Mouse (Mus musculus) olfactory bulb, adult 2 months (tissue): ENCODE results near the gene Itih3. TPM values are rescaled to one million over a fixed set of nuclear protein-coding genes. Genes with fewer than 3 reads are reported as not detected.

Source experiments
- H3K27ac ChIP-seq: fragments of 200-500 bp; 2 replicates; pipeline ENCODE4 v1.5.1; 2012; ENCODE audit warnings: low read depth, low read length; ENCODE audit not compliant: insufficient read depth
- H3K4me1 ChIP-seq: fragments of 200-500 bp; 2 replicates; pipeline ENCODE4 v1.6.1; 2012; ENCODE audit warnings: low read length; ENCODE audit not compliant: control insufficient read depth, insufficient read depth
- H3K4me3 ChIP-seq: fragments of 200-500 bp; 2 replicates; pipeline ENCODE4 v1.5.1; 2012; ENCODE audit warnings: mild to moderate bottlenecking, low read depth, low read length, moderate library complexity; ENCODE audit not compliant: insufficient read depth
- CTCF ChIP-seq: fragments of 200-500 bp; IDR thresholded peaks from 2 replicates; pipeline ENCODE4 v1.5.1; 2012; ENCODE audit warnings: low read depth, mild to moderate bottlenecking, low read length, moderate library complexity; ENCODE audit not compliant: insufficient read depth
- POLR2A ChIP-seq: fragments of 200-500 bp; IDR thresholded peaks from 2 replicates; pipeline ENCODE4 v1.6.1; 2012; ENCODE audit warnings: mild to moderate bottlenecking, low read depth, low read length, moderate library complexity; ENCODE audit not compliant: insufficient read depth
- WGBS: fragments of 180-500 bp; shearing (Covaris S2); methylation state at CpG from one replicate; pipeline ENCODE4 v1.1.7; 2018; 5-methylcytosine and 5-hydroxymethylcytosine counted together
- polyA plus RNA-seq: library from polyadenylated mRNA; stranded (reverse); fragments of >200 nt; gene quantifications from 2 replicates; pipeline ENCODE4 v1.2.4, GENCODE M21; 2012; ENCODE audit warnings: low replicate concordance; ENCODE audit not compliant: missing spikeins, insufficient read depth, insufficient read length

The Itih3 gene
- polyA plus RNA-seq, 1 experiment: not detected

DNA sequence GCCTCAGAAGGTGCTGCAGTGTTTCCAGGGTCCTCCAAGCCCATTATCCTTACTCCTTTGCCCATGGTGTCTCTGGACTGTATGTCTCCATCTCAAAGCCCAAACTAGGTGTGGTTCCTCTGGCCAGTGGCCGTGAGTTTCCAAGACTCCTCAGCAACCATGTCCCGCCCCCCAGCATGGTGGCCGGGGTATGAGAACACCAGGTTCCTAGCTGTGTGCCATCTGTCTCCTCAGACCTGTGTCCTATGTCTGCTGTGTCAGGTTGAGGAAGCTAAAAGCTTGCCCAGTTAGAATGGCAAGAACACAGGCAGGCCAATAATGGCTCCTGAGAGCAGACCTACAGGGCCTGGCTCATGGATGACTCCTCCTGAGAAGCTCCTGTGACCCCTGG, 41.8 kb downstream of the Itih3 start:
- H3K27ac ChIP-seq: no peak overlapping the region
- no peak overlapping the region for H3K4me3 ChIP-seq
- H3K4me1 ChIP-seq: peaks cover 18% of the 10 kb centered on the region
- TF ChIP-seq POLR2A (no peak), CTCF (no peak)
- WGBS: 87% methylated on average over 3 of the region's 3 CpGs

DNA sequence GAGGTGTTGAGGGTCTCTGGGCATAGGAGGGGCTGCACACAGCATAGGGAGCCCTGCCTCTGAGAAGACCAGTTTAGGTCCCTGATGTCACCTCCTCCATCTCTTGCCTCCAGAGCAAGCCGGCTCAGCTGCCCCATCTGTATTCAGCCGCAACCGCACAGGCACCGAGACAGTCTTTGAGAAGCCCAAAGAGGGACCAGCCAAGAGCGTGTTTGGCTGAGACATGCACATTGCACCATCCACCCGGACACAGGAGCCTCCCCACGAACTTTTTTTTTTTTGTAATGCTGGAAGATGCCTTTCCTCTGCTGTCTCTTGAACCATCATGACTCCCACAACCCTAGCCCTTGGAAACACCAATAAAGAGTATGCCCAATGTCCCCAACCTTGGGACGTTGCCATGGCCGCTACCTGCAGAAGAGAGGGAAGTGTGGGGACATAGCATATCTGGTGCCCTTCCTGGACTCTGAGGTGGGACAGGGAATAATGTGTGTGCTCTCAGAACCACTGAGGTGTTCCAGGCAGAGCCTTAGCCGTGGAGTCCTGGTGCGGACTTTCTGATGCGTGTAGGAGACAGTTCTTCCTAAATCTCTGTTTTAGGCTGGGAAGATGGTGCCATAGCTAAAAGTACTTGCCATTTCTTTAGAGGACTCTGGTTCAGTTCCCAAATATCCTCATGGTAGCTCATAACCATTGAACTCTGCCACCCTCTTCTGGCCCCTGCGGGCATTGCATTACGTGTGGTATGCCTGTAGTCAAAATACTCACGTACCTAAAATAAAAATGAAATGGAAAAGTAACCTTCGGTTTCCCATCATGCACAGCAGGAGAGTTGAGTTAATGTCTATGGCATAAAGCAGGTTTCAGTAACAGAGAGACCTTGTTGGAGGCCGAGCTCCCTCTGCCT, 42.5 kb downstream of the Itih3 start:
- Histone ChIP-seq H3K27ac (no peak overlapping the region), H3K4me1 (peaks cover 18% of the 10 kb centered on the region), H3K4me3 (no peak overlapping the region)
- TF ChIP-seq CTCF: no peak
- WGBS: 86% methylated on average over 17 of the region's 17 CpGs

DNA sequence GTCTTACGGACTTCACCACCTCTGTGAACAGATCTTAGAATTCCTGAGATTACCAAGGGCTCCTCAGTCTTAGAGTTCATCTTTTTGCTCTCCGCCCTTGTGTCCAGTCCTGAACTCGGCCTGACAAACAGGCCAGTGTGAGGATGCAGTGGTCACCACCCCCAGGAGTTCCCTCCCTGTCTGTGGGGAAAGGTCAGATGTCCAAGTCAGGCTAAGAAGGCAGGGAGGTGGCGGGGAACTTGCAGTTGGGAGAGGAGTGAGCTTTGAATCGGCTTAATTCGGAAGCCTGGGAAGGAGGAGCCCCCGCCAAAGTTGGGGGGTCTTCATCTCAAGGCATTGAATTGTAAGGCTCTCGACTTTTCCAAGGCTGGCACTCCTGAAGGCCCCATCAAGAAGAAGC, 43.3 kb downstream of the Itih3 start:
- TF ChIP-seq POLR2A (no peak), CTCF (no peak)
- 78% methylated on average over 8 of the region's 8 CpGs for WGBS
- Histone ChIP-seq H3K27ac (no peak overlapping the region), H3K4me3 (no peak overlapping the region), H3K4me1 (peaks cover 18% of the 10 kb centered on the region)

DNA sequence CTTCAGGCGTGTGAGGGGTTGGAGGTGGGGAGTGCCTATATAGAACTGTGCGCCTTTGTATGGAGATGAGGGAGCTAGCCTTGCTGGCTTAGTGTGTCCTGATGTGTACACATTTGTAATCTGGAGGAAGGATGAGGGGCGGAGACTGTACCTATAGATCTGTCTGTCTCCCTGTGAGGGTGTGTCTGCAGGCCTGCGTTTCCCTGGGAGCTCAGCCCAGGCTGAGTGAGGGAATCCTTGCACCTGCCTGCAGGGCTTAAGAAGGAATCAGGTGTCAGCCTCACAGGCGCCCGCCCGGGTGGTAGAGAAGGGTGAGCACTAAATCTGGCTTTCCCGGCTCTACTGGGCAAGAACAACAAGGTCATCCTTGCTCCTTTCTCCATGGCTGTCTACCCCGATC, 43.8 kb downstream of the Itih3 start:
- WGBS: 78% methylated on average over 9 of the region's 9 CpGs
- Histone ChIP-seq H3K4me1 (peaks cover 18% of the 10 kb centered on the region), H3K27ac (0 out of 2 replicates have a peak overlapping the region, but pooled peaks have one; percentile 41), H3K4me3 (no peak overlapping the region)
- TF ChIP-seq CTCF (no peak), POLR2A (no peak)

DNA sequence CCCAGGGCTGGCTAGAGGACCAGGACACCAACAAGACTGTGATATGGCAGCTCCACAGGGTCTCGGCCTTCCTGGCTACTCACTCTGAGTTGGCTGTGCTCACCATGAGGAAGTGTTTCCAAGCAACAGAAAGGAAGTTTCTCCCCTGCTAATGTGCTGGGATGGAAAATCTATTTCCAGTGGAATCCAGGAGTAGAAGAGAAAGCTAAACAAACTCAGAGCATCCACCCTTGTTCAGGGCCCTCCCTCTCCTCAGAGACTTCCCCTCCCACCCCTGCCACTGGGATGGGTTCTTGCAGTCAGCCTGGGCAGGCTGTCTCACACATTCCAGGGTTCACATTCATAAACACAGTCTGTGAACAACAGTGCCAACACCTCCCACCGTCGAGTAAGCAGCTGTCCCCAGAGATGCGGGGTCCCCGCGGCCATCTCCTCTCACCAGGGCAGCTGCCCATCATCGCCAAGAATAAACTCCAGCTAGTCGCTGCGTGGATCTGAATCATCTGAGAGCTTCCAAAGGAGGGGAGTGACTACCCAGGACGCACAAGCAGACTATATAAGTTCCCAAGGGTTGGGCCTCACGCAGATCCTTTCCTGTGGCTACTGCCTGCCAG, 44.5 kb downstream of the Itih3 start, which contains the start of gene Mustn1:
Mustn1 (plus strand) TSS at position 243 of the 614 bp plus-strand sequence.
- peaks cover 18% of the 10 kb centered on the region for H3K4me1 ChIP-seq
- TF ChIP-seq CTCF: no peak
- no peak for TF ChIP-seq POLR2A
- H3K27ac ChIP-seq: 0 out of 2 replicates have a peak within 1 kb of the TSS, but pooled peaks have one; percentile 41
- 32% methylated on average over 11 of the region's 11 CpGs for WGBS
- no peak within 1 kb of the TSS for H3K4me3 ChIP-seq

DNA sequence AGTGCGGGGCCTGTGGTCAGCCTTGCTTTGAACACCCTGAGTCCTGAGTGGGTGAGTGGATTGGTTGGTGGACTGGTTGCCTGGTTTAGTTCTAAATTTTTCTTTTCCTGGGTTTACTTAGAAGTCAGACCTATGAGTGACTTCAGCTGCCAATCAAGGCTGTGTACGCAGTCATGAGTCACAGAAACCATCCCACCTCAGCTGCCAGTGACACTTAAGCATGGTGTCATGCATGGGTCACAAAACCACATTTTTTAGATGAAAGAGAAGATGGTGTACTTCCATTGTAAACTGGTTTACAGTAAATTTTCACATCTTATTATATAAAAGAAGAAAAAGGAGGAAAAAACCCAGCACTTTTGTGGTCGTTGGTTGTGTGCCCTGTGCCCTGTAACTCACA, 45.7 kb downstream of the Itih3 start:
- TF ChIP-seq CTCF: no peak
- TF ChIP-seq POLR2A: no peak
- Histone ChIP-seq H3K4me3 (no peak overlapping the region), H3K4me1 (peaks cover 16% of the 10 kb centered on the region), H3K27ac (no peak overlapping the region)
- WGBS: 94% methylated on average over 3 of the region's 3 CpGs

DNA sequence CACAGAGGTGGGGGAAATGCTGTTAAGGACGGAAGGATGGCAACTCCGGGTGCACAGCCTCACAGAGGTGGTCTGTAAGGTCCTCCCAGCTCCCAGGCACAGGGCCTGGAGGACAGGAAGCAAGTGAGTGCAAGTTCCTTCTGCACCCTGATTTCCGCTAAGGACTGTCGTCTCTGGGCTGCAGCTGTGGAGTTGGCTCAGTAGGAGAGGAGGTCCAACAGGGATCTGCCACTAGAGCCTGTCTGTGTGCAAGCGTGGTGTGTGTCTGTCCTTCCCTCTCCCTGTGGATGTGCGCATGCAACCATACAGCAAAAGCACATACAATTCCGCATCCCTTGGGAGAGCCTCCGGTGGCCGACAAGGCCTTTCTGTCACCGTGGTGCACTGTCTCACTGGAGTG, 47.1 kb downstream of the Itih3 start:
- WGBS: 85% methylated on average over 10 of the region's 10 CpGs
- H3K4me3 ChIP-seq: no peak overlapping the region
- TF ChIP-seq CTCF (no peak), POLR2A (no peak)
- H3K4me1 ChIP-seq: peaks cover 13% of the 10 kb centered on the region
- H3K27ac ChIP-seq: no peak overlapping the region

DNA sequence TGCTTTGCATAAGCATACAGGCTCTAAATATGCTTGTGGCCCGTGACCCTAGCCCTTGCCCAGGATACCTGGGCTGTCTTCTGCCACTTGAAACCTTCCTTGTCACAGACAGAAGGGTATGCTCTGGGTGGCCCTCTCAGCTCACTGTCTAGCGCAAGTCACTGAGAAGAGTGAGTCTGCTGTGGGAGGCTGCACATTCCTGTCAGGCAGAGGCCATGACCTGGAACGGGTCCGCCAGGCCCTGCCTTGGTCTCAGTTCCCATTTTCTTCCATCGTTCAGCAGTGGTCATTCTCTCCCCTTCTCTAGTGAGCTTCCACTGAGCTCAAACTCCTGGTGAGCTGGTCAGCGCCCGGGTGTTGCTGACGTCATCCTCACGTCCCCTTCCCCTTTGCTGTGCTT, 47.6 kb downstream of the Itih3 start:
- Histone ChIP-seq H3K4me1 (peaks cover 13% of the 10 kb centered on the region), H3K27ac (no peak overlapping the region), H3K4me3 (no peak overlapping the region)
- no peak for TF ChIP-seq CTCF
- TF ChIP-seq POLR2A: no peak
- 88% methylated on average over 9 of the region's 9 CpGs for WGBS

DNA sequence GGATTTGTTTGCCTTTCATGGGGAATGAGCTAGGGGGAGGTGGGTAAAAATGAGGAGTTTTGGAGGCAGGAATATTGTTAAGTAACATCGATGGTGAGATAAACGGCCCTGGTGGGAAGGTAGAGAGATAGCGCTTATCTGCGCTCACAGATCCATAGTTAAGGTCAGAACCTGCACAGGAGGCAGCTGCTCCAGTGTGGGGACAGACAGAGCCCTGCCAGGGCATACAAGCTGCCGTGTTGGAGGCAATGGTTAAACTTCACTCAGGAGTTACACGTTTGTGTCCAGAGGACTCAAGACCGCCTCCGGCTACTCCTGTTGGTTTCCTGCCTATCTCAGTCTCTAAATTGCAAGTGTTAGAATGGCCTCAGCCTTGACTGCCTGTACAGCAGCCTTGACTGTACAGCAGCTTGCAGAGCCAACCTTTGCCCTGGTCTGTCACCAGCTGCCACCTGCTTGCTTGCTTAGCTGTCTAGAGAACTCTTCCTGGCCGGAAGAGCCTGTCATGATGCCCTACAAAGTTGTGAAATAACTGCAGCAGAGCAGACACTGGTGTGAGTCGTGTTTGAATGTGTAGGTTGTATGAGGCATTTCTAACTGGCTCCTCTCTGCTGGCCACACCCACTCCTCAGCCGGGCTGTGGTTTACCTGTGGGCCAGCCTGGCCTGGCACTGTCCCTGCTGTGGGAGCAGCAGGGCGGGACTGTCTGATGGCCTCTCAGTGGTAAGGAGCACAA, 48.3 kb downstream of the Itih3 start:
- 94% methylated on average over 12 of the region's 12 CpGs for WGBS
- H3K4me1 ChIP-seq: peaks cover 13% of the 10 kb centered on the region

More for the DNA sequence above, 48.3 kb downstream of the Itih3 start:
- Histone ChIP-seq H3K27ac (no peak overlapping the region), H3K4me3 (no peak overlapping the region)
- TF ChIP-seq POLR2A (no peak), CTCF (no peak)
